Mouse (Mus musculus): ENCODE data around the gene Med26.

DNA sequence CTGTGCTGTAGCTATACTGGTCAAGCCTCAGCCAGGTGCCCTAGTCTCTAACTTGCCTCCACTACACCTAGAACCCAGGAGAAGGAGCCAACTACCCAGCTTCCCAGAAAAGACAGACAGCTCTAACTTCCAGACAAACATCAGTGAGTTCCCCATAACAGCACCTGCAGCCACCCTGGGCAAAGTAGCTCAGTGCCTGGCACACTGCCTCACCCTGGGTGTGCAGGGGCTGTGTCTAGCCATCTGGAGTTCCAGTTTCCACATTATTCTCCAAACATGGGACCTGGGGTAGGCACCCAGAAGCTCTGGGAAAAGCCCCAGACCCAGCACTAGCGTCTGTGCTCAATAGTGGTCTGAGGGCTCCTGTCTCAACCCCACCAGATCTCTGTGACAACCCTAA lies 40.6 kb downstream of the Med26 start:
- TF ChIP-seq CTCF (IDR thresholded peaks at IDR 0.05) (no peak), POLR2A (IDR thresholded peaks at IDR 0.05; ENCODE audit: insufficient read depth, low read depth, low read length) (no peak), EP300 (IDR thresholded peaks at IDR 0.05; ENCODE audit: insufficient read depth, low read depth, low read length) (no peak)
